7 mouse cellular contexts compared by ENCODE assay signal in the genomic region with DNA sequence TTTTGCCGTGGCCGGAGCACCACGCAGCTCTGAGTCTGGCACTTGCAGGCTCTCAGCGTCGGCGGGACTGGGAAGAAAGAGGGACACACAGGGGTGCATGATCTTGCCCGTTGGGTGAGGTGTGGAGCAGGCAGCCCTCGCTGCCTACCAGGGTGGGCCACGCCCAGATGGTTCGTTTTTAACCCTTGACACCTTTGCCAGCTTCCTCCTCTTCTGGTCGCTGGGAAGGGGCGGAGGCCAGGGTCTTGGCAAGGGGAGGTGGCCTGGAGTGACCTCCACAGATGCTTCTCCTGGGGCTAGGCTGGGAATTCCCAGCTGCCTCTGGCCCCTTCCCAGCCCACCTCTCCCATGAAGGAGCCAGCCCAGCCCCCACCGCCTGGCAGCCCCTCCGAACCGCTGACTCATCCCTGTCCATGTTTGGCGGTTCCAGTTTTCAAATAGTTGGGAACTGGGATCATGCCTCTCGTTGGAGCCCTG. TPM values are rescaled to one million over a fixed set of nuclear protein-coding genes. Genes with fewer than 3 reads are reported as not detected.
DNase-seq lines count a peak whose midpoint lies in the region; ATAC-seq lines count a peak whose summit lies in the region.

No protein-coding gene starts in this region.

- WGBS in hindbrain, embryonic 15.5 days = 25% methylated on average over 17 of the region's 17 CpGs

- H3K9ac ChIP-seq in hindbrain, embryonic 15.5 days = no peak overlapping the region

- H3K4me2 ChIP-seq in hindbrain, embryonic 15.5 days = peak overlapping the region; percentile 25; the same call in 1 of the 2 replicates

- 0 out of 2 replicates have a peak, but pooled peaks cover 3% of the 10 kb centered on the region for H3K27me3 ChIP-seq in hindbrain, embryonic 15.5 days

- H3K9me3 ChIP-seq in hindbrain, embryonic 15.5 days = no peaks in the 10 kb centered on the region

- no peak overlapping the region for H3K27ac ChIP-seq in hindbrain, embryonic 15.5 days (replicated peaks)

- H3K4me3 ChIP-seq in hindbrain, embryonic 15.5 days = no peak overlapping the region

- no peak for ATAC-seq in hindbrain, embryonic 15.5 days (ENCODE audit: low FRiP score, low read depth)
- peak; percentile 20; the same call in 1 of the 2 replicates for ATAC-seq in megakaryocyte-erythroid progenitor cell, adult 5-6 weeks (replicated peaks; ENCODE audit: low FRiP score, low TSS enrichment, poor library complexity, severe bottlenecking)

- peak; percentile 60 for DNase-seq in urinary bladder, postnatal 25 days (ENCODE audit: low spot score)
- no peak for DNase-seq in urinary bladder, adult 2 months (ENCODE audit: low spot score)
- DNase-seq in gastrocnemius, postnatal 10 days = peak; percentile 85
- DNase-seq in adipocyte (ENCODE audit: low spot score) = no peak
- no peak for DNase-seq in left cerebral cortex, adult 8-10 months (ENCODE audit: low spot score in 2 of 2)

- H3K36me3 ChIP-seq in hindbrain, embryonic 15.5 days = no peaks in the 10 kb centered on the region

- H3K4me1 ChIP-seq in hindbrain, embryonic 15.5 days (replicated peaks) = peaks cover 20% of the 10 kb centered on the region

RNA-seq across cellular contexts. Expression of a gene that starts 8.2 kb away (rescaled TPM):
- polyA plus RNA-seq in urinary bladder, adult 2 months (2012; rRNA removed) = 35.5 and 115 TPM in 2 replicates
- 100 to 1,000 TPM; 256 to 295 TPM for total RNA-seq in gastrocnemius, postnatal 10 days (2021)
- polyA plus RNA-seq in hindbrain, embryonic 15.5 days (2015; fragmentation: Nextera tagmentation; extraction: Ambion mirVana) = 6.0 and 6.9 TPM in 2 replicates
- total RNA-seq in megakaryocyte-erythroid progenitor cell, adult 5-6 weeks (2014; fragmentation: Nextera tagmentation) = 0.22 TPM in 1 of 2 replicates, not detected in the other
- not detected in 2 replicates for total RNA-seq in megakaryocyte-erythroid progenitor cell, adult 5-6 weeks (2017)
- 1 to 10 TPM; 4.1 to 6.4 (median 6.0) TPM for total RNA-seq in left cerebral cortex, adult 8-10 months (2022)

RNA-seq across cellular contexts. Expression of a gene that starts 23.7 kb away (rescaled TPM):
- not detected in 2 replicates for polyA plus RNA-seq in urinary bladder, adult 2 months (2012; rRNA removed)
- total RNA-seq in gastrocnemius, postnatal 10 days (2021) = not detected
- polyA plus RNA-seq in hindbrain, embryonic 15.5 days (2015; fragmentation: Nextera tagmentation; extraction: Ambion mirVana) = not detected in 2 replicates
- total RNA-seq in megakaryocyte-erythroid progenitor cell, adult 5-6 weeks (2014; fragmentation: Nextera tagmentation) = not detected in 2 replicates
- not detected in 2 replicates for total RNA-seq in megakaryocyte-erythroid progenitor cell, adult 5-6 weeks (2017)
- total RNA-seq in left cerebral cortex, adult 8-10 months (2022) = not detected

RNA-seq across cellular contexts. Expression of a gene that starts 46.5 kb away (rescaled TPM):
- polyA plus RNA-seq in urinary bladder, adult 2 months (2012; rRNA removed) = 0.34 TPM in 1 of 2 replicates, not detected in the other
- not detected for total RNA-seq in gastrocnemius, postnatal 10 days (2021)
- not detected in 2 replicates for polyA plus RNA-seq in hindbrain, embryonic 15.5 days (2015; fragmentation: Nextera tagmentation; extraction: Ambion mirVana)
- total RNA-seq in megakaryocyte-erythroid progenitor cell, adult 5-6 weeks (2014; fragmentation: Nextera tagmentation) = not detected in 2 replicates
- total RNA-seq in megakaryocyte-erythroid progenitor cell, adult 5-6 weeks (2017) = not detected in 2 replicates
- total RNA-seq in left cerebral cortex, adult 8-10 months (2022) = not detected

Comparison
In these comparisons a context has a peak if more than half of its experiments do, and no peak if none do; other contexts are left out.
1. DNase-seq: peak in urinary bladder, postnatal 25 days (single experiment) and gastrocnemius, postnatal 10 days (single experiment); none in urinary bladder, adult 2 months (single experiment), adipocyte (single experiment) and left cerebral cortex, adult 8-10 months (0 of 2).
2. RNA of a gene that starts 8.2 kb away (total RNA-seq): 256 to 295 TPM in gastrocnemius, postnatal 10 days; 4.1 to 6.4 TPM in left cerebral cortex, adult 8-10 months and 0.22 TPM in megakaryocyte-erythroid progenitor cell, adult 5-6 weeks; every median in the first group is over 10 times any median in the second.